Mouse (Mus musculus): Measurements from ENCODE around the gene Pacsin2. TPM values are rescaled to one million over a fixed set of nuclear protein-coding genes. Genes with fewer than 3 reads are reported as not detected.
"Not testable (repeated sequence)": the region's sequence is repeated elsewhere in the genome, so short reads cannot be mapped to it uniquely, and the experiment has no call there.

Pacsin2 gene
- 62.0 and 75.6 TPM in 2 replicates for polyA plus RNA-seq (2011; ENCODE audit: insufficient read length, low read depth, missing spikeins)

- peak within 1 kb of the TSS; percentile 95 for H3K4me3 ChIP-seq (ENCODE audit: insufficient read depth, low read length)
- H3K4me1 ChIP-seq (ENCODE audit: control insufficient read depth, insufficient read depth, low read length), result no peaks in the 10 kb centered on the region; the same call in 1 of the 2 replicates
- TF ChIP-seq CTCF (IDR thresholded peaks at IDR 0.05; ENCODE audit: borderline replicate concordance, insufficient read depth, low read length) (no peak), POLR2A (IDR thresholded peaks at IDR 0.05; ENCODE audit: low read depth, low read length) (peak; percentile 76)
- peak within 1 kb of the TSS; percentile 44; the same call in 1 of the 2 replicates for H3K27ac ChIP-seq (ENCODE audit: insufficient read depth, low read length)
Measured at GRCm38 (mm10) chr15:83464083-83464904, at the start of gene Pacsin2. TSS of gene Pacsin2 (minus strand) at chr15:83464606.

- TF ChIP-seq CTCF (IDR thresholded peaks at IDR 0.05; ENCODE audit: borderline replicate concordance, insufficient read depth, low read length) (no peak), POLR2A (IDR thresholded peaks at IDR 0.05; ENCODE audit: low read depth, low read length) (no peak)
- no peaks in the 10 kb centered on the region for H3K4me1 ChIP-seq (ENCODE audit: control insufficient read depth, insufficient read depth, low read length)
- no peak overlapping the region for H3K4me3 ChIP-seq (ENCODE audit: insufficient read depth, low read length)
- H3K27ac ChIP-seq (ENCODE audit: insufficient read depth, low read length), result no peak overlapping the region
Measured at GRCm38 (mm10) chr15:83512489-83513281, 48.3 kb upstream of the Pacsin2 start.

- Histone ChIP-seq H3K4me1 (ENCODE audit: control insufficient read depth, insufficient read depth, low read length) (no peaks in the 10 kb centered on the region), H3K27ac (ENCODE audit: insufficient read depth, low read length) (no peak within 1 kb of the TSS), H3K4me3 (ENCODE audit: insufficient read depth, low read length) (peak within 1 kb of the TSS; percentile 87)
- peak; percentile 93; the same call in 1 of the 2 replicates for TF ChIP-seq POLR2A (IDR thresholded peaks at IDR 0.05; ENCODE audit: low read depth, low read length)
- TF ChIP-seq CTCF (IDR thresholded peaks at IDR 0.05; ENCODE audit: borderline replicate concordance, insufficient read depth, low read length), result no peak
Measured at GRCm38 (mm10) chr15:83510805-83511405, 46.5 kb upstream of the Pacsin2 start, which contains the start of gene Ttll1. TSS of gene Ttll1 (minus strand) at chr15:83510893.

GRCm38 (mm10) chr15:83509950-83510804 lies 45.8 kb upstream of the Pacsin2 start:
- TF ChIP-seq CTCF (IDR thresholded peaks at IDR 0.05; ENCODE audit: borderline replicate concordance, insufficient read depth, low read length) (no peak), POLR2A (IDR thresholded peaks at IDR 0.05; ENCODE audit: low read depth, low read length) (no peak; the same call in 1 of the 2 replicates)
- H3K4me1 ChIP-seq (ENCODE audit: control insufficient read depth, insufficient read depth, low read length), result no peaks in the 10 kb centered on the region
- peak overlapping the region; percentile 87 for H3K4me3 ChIP-seq (ENCODE audit: insufficient read depth, low read length)
- H3K27ac ChIP-seq (ENCODE audit: insufficient read depth, low read length), result no peak overlapping the region

GRCm38 (mm10) chr15:83501483-83501882 lies 37.1 kb upstream of the Pacsin2 start:
- H3K4me3 ChIP-seq (ENCODE audit: insufficient read depth, low read length); H3K27ac ChIP-seq (ENCODE audit: insufficient read depth, low read length); H3K4me1 ChIP-seq (ENCODE audit: control insufficient read depth, insufficient read depth, low read length): not testable (repeated sequence)

GRCm38 (mm10) chr15:83500352-83500751 lies 35.9 kb upstream of the Pacsin2 start:
- Histone ChIP-seq H3K4me1 (ENCODE audit: control insufficient read depth, insufficient read depth, low read length) (no peaks in the 10 kb centered on the region), H3K27ac (ENCODE audit: insufficient read depth, low read length) (no peak overlapping the region), H3K4me3 (ENCODE audit: insufficient read depth, low read length) (no peak overlapping the region)
- no peak for TF ChIP-seq CTCF (IDR thresholded peaks at IDR 0.05; ENCODE audit: borderline replicate concordance, insufficient read depth, low read length)
- TF ChIP-seq POLR2A (IDR thresholded peaks at IDR 0.05; ENCODE audit: low read depth, low read length), result no peak

- no peak overlapping the region for H3K4me3 ChIP-seq (ENCODE audit: insufficient read depth, low read length)
Measured at GRCm38 (mm10) chr15:83499211-83499755, 34.9 kb upstream of the Pacsin2 start.

GRCm38 (mm10) chr15:83497299-83497698 lies 32.9 kb upstream of the Pacsin2 start:
- TF ChIP-seq POLR2A (IDR thresholded peaks at IDR 0.05; ENCODE audit: low read depth, low read length) (no peak), CTCF (IDR thresholded peaks at IDR 0.05; ENCODE audit: borderline replicate concordance, insufficient read depth, low read length) (no peak)
- Histone ChIP-seq H3K4me1 (ENCODE audit: control insufficient read depth, insufficient read depth, low read length) (no peaks in the 10 kb centered on the region; the same call in 1 of the 2 replicates), H3K4me3 (ENCODE audit: insufficient read depth, low read length) (no peak overlapping the region), H3K27ac (ENCODE audit: insufficient read depth, low read length) (no peak overlapping the region)

More at GRCm38 (mm10) chr15:83499211-83499755, 34.9 kb upstream of the Pacsin2 start:
- Histone ChIP-seq H3K4me1 (ENCODE audit: control insufficient read depth, insufficient read depth, low read length) (no peaks in the 10 kb centered on the region; the same call in 1 of the 2 replicates), H3K27ac (ENCODE audit: insufficient read depth, low read length) (no peak overlapping the region)
- TF ChIP-seq CTCF (IDR thresholded peaks at IDR 0.05; ENCODE audit: borderline replicate concordance, insufficient read depth, low read length), result no peak
- no peak for TF ChIP-seq POLR2A (IDR thresholded peaks at IDR 0.05; ENCODE audit: low read depth, low read length)

Data from embryonic fibroblast, embryonic 13.5 days (primary cell).